In the genomic region with DNA sequence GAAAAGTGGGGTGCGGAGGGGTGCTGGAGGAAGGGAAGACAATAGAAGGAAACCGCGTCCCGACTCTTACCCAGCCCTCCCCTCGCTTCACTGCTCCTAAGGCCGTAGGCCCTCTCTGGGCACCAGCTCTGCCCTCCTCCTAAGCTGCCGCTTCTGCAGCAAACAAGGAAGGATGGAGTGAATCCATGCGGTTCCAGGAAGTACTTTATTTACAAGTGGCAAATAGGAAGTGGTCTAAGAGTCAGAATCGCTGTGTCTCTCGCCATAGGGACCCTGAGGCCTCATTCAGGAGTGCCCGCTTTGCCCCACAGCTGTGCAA, we compare ENCODE assay signal across 8 mouse cellular contexts. TPM values are rescaled to one million over a fixed set of nuclear protein-coding genes. Genes with fewer than 3 reads are reported as not detected.
A peak's percentile ranks its signal among the peaks of the same experiment; 100 is the strongest.
DNase-seq lines count a peak whose midpoint lies in the region; ATAC-seq and TF ChIP-seq lines count a peak whose summit lies in the region.

A gene (minus strand): TSS at position 185 of the 319 bp plus-strand sequence.

- TF ChIP-seq CTCF in Patski (IDR thresholded peaks at IDR 0.05) = no peak
- TF ChIP-seq CTCF in small intestine, adult 2 months (IDR thresholded peaks at IDR 0.05; ENCODE audit: extremely low read depth, insufficient read length, insufficient replicate concordance, low read depth, low read length) = no peak

- peak within 1 kb of the TSS; percentile 93 for H3K4me2 ChIP-seq in forebrain, embryonic 14.5 days (ENCODE audit: low read length)
- peak within 1 kb of the TSS; percentile 93 for H3K4me2 ChIP-seq in hindbrain, embryonic 12.5 days (replicated peaks)
- peak within 1 kb of the TSS; percentile 95 for H3K4me2 ChIP-seq in liver, embryonic 13.5 days

- WGBS in forebrain, embryonic 14.5 days = 6% methylated on average over 11 of the region's 11 CpGs
- WGBS in hindbrain, embryonic 12.5 days = 5% methylated on average over 11 of the region's 11 CpGs
- WGBS in liver, embryonic 13.5 days (ENCODE audit: insufficient replicate concordance) = 6% methylated on average over 11 of the region's 11 CpGs
- WGBS in small intestine, adult 2 months = 5% methylated on average over 11 of the region's 11 CpGs

- no peaks in the 10 kb centered on the region for H3K36me3 ChIP-seq in forebrain, embryonic 14.5 days (ENCODE audit: control insufficient read depth, insufficient read depth, low read length)
- H3K36me3 ChIP-seq in hindbrain, embryonic 12.5 days = no peaks in the 10 kb centered on the region
- peaks cover 12% of the 10 kb centered on the region for H3K36me3 ChIP-seq in liver, embryonic 13.5 days
- H3K36me3 ChIP-seq in small intestine, adult 2 months (ENCODE audit: control insufficient read depth, insufficient read depth, low read length) = no peaks in the 10 kb centered on the region

- H3K9me3 ChIP-seq in forebrain, embryonic 14.5 days (replicated peaks; ENCODE audit: control insufficient read depth, low read length) = no peaks in the 10 kb centered on the region
- H3K9me3 ChIP-seq in hindbrain, embryonic 12.5 days (replicated peaks) = no peaks in the 10 kb centered on the region
- no peaks in the 10 kb centered on the region for H3K9me3 ChIP-seq in liver, embryonic 13.5 days (replicated peaks)

- H3K27ac ChIP-seq in forebrain, embryonic 14.5 days (ENCODE audit: low read depth, low read length) = peak within 1 kb of the TSS; percentile 85
- H3K27ac ChIP-seq in hindbrain, embryonic 12.5 days = peak within 1 kb of the TSS; percentile 87
- H3K27ac ChIP-seq in liver, embryonic 13.5 days = peak within 1 kb of the TSS; percentile 92
- peak within 1 kb of the TSS; percentile 91 for H3K27ac ChIP-seq in small intestine, adult 2 months (ENCODE audit: insufficient read depth, low read depth, low read length)

- no peak for DNase-seq in adrenal gland, adult 18-20 months (ENCODE audit: low spot score in 2 of 2)
- DNase-seq in adrenal gland, adult (ENCODE audit: inconsistent age in 2 of 2, low spot score in 1 of 2) = no peak
- no peak for DNase-seq in Patski (ENCODE audit: low read depth, low spot score)
- no peak for DNase-seq in forebrain, embryonic 14.5 days (ENCODE audit: low spot score)
- DNase-seq in liver, embryonic 13.5 days = no peak
- no peak for DNase-seq in frontal cortex, postnatal 10 days (ENCODE audit: low spot score in 2 of 2)

- POLR2A ChIA-PET in Patski (lab: Charles Lee) = interaction anchor here (0.6 to 1.1 kb wide), 3 partner anchors 24 to 100 kb away, joined by 3 to 4 read pairs (median 3); no protein-coding TSS in a partner anchor

- no peak for TF ChIP-seq POLR2A in small intestine, adult 2 months (IDR thresholded peaks at IDR 0.05; ENCODE audit: low read depth, low read length)

- peak; percentile 27 for ATAC-seq in Patski
- ATAC-seq in forebrain, embryonic 14.5 days = no peak; the same call in 1 of the 2 replicates
- ATAC-seq in hindbrain, embryonic 12.5 days (ENCODE audit: low FRiP score) = peak; percentile 44
- ATAC-seq in liver, embryonic 13.5 days (ENCODE audit: low read depth) = no peak

- no peaks in the 10 kb centered on the region for H3K27me3 ChIP-seq in Patski
- no peaks in the 10 kb centered on the region for H3K27me3 ChIP-seq in forebrain, embryonic 14.5 days (replicated peaks; ENCODE audit: control insufficient read depth, insufficient read depth, low read length)
- no peaks in the 10 kb centered on the region for H3K27me3 ChIP-seq in hindbrain, embryonic 12.5 days
- H3K27me3 ChIP-seq in liver, embryonic 13.5 days = 0 out of 2 replicates have a peak, but pooled peaks cover 3% of the 10 kb centered on the region
- no peaks in the 10 kb centered on the region for H3K27me3 ChIP-seq in small intestine, adult 2 months (ENCODE audit: control insufficient read depth, insufficient read depth, low read length)

- H3K4me1 ChIP-seq in forebrain, embryonic 14.5 days (ENCODE audit: control insufficient read depth, insufficient read depth, low read length) = peaks cover 12% of the 10 kb centered on the region; the same call in 1 of the 2 replicates
- H3K4me1 ChIP-seq in hindbrain, embryonic 12.5 days = peaks cover 16% of the 10 kb centered on the region
- peaks cover 48% of the 10 kb centered on the region for H3K4me1 ChIP-seq in liver, embryonic 13.5 days (replicated peaks)
- H3K4me1 ChIP-seq in small intestine, adult 2 months (ENCODE audit: control insufficient read depth, insufficient read depth, insufficient read length, low read length) = peaks cover 16% of the 10 kb centered on the region; the same call in 1 of the 2 replicates

- H3K4me3 ChIP-seq in forebrain, embryonic 14.5 days (ENCODE audit: low read depth, low read length) = peak within 1 kb of the TSS; percentile 91
- peak within 1 kb of the TSS; percentile 75 for H3K4me3 ChIP-seq in hindbrain, embryonic 12.5 days
- peak within 1 kb of the TSS; percentile 92 for H3K4me3 ChIP-seq in liver, embryonic 13.5 days (replicated peaks)
- H3K4me3 ChIP-seq in small intestine, adult 2 months (ENCODE audit: low read depth, low read length) = peak within 1 kb of the TSS; percentile 94

- peak within 1 kb of the TSS; percentile 95 for H3K9ac ChIP-seq in forebrain, embryonic 14.5 days (ENCODE audit: low read length)
- H3K9ac ChIP-seq in hindbrain, embryonic 12.5 days = peak within 1 kb of the TSS; percentile 92
- peak within 1 kb of the TSS; percentile 99 for H3K9ac ChIP-seq in liver, embryonic 13.5 days

- in situ Hi-C loops in Patski (cut with MboI; ENCODE audit: low pct_unique_long_range_greater_than_20kb) = loop anchor here (5.0 kb wide), 1 partner anchor 77 kb away; no protein-coding TSS in a partner anchor

- CTCF ChIA-PET in Patski (lab: Charles Lee) = no interaction called here

RNA-seq across cellular contexts. Expression of the gene that starts here (rescaled TPM):
- 100 to 1,000 TPM in 1 of 2 experiments, 10 to 100 TPM in 1; 82.2 to 121 TPM for total RNA-seq in adrenal gland, adult 18-20 months (2021)
- 94.0 TPM for polyA plus RNA-seq in Patski (2021)
- 20.6 and 20.8 TPM in 2 replicates for polyA plus RNA-seq in forebrain, embryonic 14.5 days (2014; fragmentation: Nextera tagmentation; extraction: Ambion mirVana)
- polyA plus RNA-seq in hindbrain, embryonic 12.5 days (2016; fragmentation: Nextera tagmentation; extraction: Ambion mirVana) = 38.4 and 41.2 TPM in 2 replicates
- polyA plus RNA-seq in liver, embryonic 13.5 days (2015; fragmentation: Nextera tagmentation; extraction: Ambion mirVana) = 30.6 and 36.0 TPM in 2 replicates
- 20.4 and 35.4 TPM in 2 replicates for polyA plus RNA-seq in small intestine, adult 2 months (2012; rRNA removed)

Comparison
In these comparisons a context has a peak if more than half of its experiments do, and no peak if none do; other contexts are left out.
1. ATAC-seq: peak in Patski (single experiment) and hindbrain, embryonic 12.5 days (single experiment); none in forebrain, embryonic 14.5 days (single experiment) and liver, embryonic 13.5 days (single experiment).
2. Peak in every context shown above with its lines, with median percentiles within 50 percentile points of each other: H3K27ac ChIP-seq, H3K4me2 ChIP-seq, H3K4me3 ChIP-seq and H3K9ac ChIP-seq.